Mouse (Mus musculus): ENCODE data around the gene Tenm4. TPM values are rescaled to one million over a fixed set of nuclear protein-coding genes. Genes with fewer than 3 reads are reported as not detected.

The Tenm4 gene
- polyA plus RNA-seq, 1 experiment, result 0.79 TPM

GRCm38 (mm10) chr7:96635830-96636440 lies 464.9 kb downstream of the Tenm4 start:
- Histone ChIP-seq H3K27ac (ENCODE audit: insufficient read depth, low read depth, low read length) (no peak overlapping the region), H3K4me3 (ENCODE audit: low read depth, low read length) (no peak overlapping the region), H3K36me3 (ENCODE audit: control insufficient read depth, insufficient read depth, low read length) (no peaks in the 10 kb centered on the region), H3K4me1 (ENCODE audit: control insufficient read depth, insufficient read depth, insufficient read length, low read length) (no peaks in the 10 kb centered on the region), H3K27me3 (ENCODE audit: control insufficient read depth, insufficient read depth, low read length) (no peaks in the 10 kb centered on the region)
- TF ChIP-seq POLR2A (IDR thresholded peaks at IDR 0.05; ENCODE audit: low read depth, low read length) (no peak), CTCF (IDR thresholded peaks at IDR 0.05; ENCODE audit: extremely low read depth, insufficient read length, insufficient replicate concordance, low read depth, low read length) (no peak)
- 74% methylated on average over 7 of the region's 7 CpGs for WGBS

GRCm38 (mm10) chr7:96643461-96644204 lies 472.6 kb downstream of the Tenm4 start:
- no peak overlapping the region for H3K27ac ChIP-seq (ENCODE audit: insufficient read depth, low read depth, low read length)
- 6% methylated on average over 27 of the region's 27 CpGs for WGBS
- H3K4me3 ChIP-seq (ENCODE audit: low read depth, low read length), result no peak overlapping the region
- no peaks in the 10 kb centered on the region for H3K4me1 ChIP-seq (ENCODE audit: control insufficient read depth, insufficient read depth, insufficient read length, low read length)
- TF ChIP-seq POLR2A (IDR thresholded peaks at IDR 0.05; ENCODE audit: low read depth, low read length) (no peak), CTCF (IDR thresholded peaks at IDR 0.05; ENCODE audit: extremely low read depth, insufficient read length, insufficient replicate concordance, low read depth, low read length) (no peak)
- no peaks in the 10 kb centered on the region for H3K36me3 ChIP-seq (ENCODE audit: control insufficient read depth, insufficient read depth, low read length)
- no peaks in the 10 kb centered on the region; the same call in 1 of the 2 replicates for H3K27me3 ChIP-seq (ENCODE audit: control insufficient read depth, insufficient read depth, low read length)

GRCm38 (mm10) chr7:96644205-96644531 lies 473.1 kb downstream of the Tenm4 start:
- TF ChIP-seq CTCF (IDR thresholded peaks at IDR 0.05; ENCODE audit: extremely low read depth, insufficient read length, insufficient replicate concordance, low read depth, low read length) (no peak), POLR2A (IDR thresholded peaks at IDR 0.05; ENCODE audit: low read depth, low read length) (no peak)
- H3K27me3 ChIP-seq (ENCODE audit: control insufficient read depth, insufficient read depth, low read length), result no peaks in the 10 kb centered on the region; the same call in 1 of the 2 replicates
- 24% methylated on average over 7 of the region's 7 CpGs for whole genome bisulfite sequencing
- H3K4me1 ChIP-seq (ENCODE audit: control insufficient read depth, insufficient read depth, insufficient read length, low read length), result no peaks in the 10 kb centered on the region
- H3K27ac ChIP-seq (ENCODE audit: insufficient read depth, low read depth, low read length), result no peak overlapping the region
- no peaks in the 10 kb centered on the region for H3K36me3 ChIP-seq (ENCODE audit: control insufficient read depth, insufficient read depth, low read length)
- no peak overlapping the region for H3K4me3 ChIP-seq (ENCODE audit: low read depth, low read length)

DNA sequence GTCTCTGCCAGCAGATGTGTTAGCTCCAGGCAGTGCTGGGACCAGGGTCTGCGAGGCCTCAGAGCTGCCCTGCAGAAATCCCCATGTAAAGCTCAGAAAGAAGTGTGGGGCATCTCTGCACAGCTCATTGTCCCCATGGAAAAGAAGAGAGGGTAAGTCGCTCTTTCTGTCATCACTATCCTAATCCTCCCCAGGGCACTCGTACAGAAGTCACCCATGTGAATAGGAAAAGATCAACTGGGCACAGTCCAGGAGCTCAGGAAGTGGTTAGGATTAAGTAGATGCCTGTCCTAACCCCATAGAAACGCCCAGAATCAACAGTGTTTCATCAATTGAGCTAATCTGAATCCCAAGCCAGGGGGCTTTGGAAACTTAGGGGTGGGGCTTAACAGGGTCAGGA lies 476.6 kb downstream of the Tenm4 start:
- H3K4me3 ChIP-seq (ENCODE audit: low read depth, low read length), result no peak overlapping the region
- no peaks in the 10 kb centered on the region; the same call in 1 of the 2 replicates for H3K27me3 ChIP-seq (ENCODE audit: control insufficient read depth, insufficient read depth, low read length)
- no peaks in the 10 kb centered on the region for H3K4me1 ChIP-seq (ENCODE audit: control insufficient read depth, insufficient read depth, insufficient read length, low read length)
- 46% methylated on average over 4 of the region's 4 CpGs for WGBS
- no peak overlapping the region for H3K27ac ChIP-seq (ENCODE audit: insufficient read depth, low read depth, low read length)
- H3K36me3 ChIP-seq (ENCODE audit: control insufficient read depth, insufficient read depth, low read length), result no peaks in the 10 kb centered on the region
- TF ChIP-seq CTCF (IDR thresholded peaks at IDR 0.05; ENCODE audit: extremely low read depth, insufficient read length, insufficient replicate concordance, low read depth, low read length) (no peak), POLR2A (IDR thresholded peaks at IDR 0.05; ENCODE audit: low read depth, low read length) (no peak)

GRCm38 (mm10) chr7:96648606-96649005 lies 477.6 kb downstream of the Tenm4 start:
- Histone ChIP-seq H3K27me3 (ENCODE audit: control insufficient read depth, insufficient read depth, low read length) (no peaks in the 10 kb centered on the region; the same call in 1 of the 2 replicates), H3K27ac (ENCODE audit: insufficient read depth, low read depth, low read length) (no peak overlapping the region), H3K4me3 (ENCODE audit: low read depth, low read length) (no peak overlapping the region), H3K4me1 (ENCODE audit: control insufficient read depth, insufficient read depth, insufficient read length, low read length) (no peaks in the 10 kb centered on the region), H3K36me3 (ENCODE audit: control insufficient read depth, insufficient read depth, low read length) (no peaks in the 10 kb centered on the region)
- no peak for TF ChIP-seq CTCF (IDR thresholded peaks at IDR 0.05; ENCODE audit: extremely low read depth, insufficient read length, insufficient replicate concordance, low read depth, low read length)
- TF ChIP-seq POLR2A (IDR thresholded peaks at IDR 0.05; ENCODE audit: low read depth, low read length), result no peak
- 52% methylated on average over 2 of the region's 2 CpGs for WGBS

GRCm38 (mm10) chr7:96649171-96649570 lies 478.1 kb downstream of the Tenm4 start:
- Histone ChIP-seq H3K36me3 (ENCODE audit: control insufficient read depth, insufficient read depth, low read length) (no peaks in the 10 kb centered on the region), H3K27me3 (ENCODE audit: control insufficient read depth, insufficient read depth, low read length) (no peaks in the 10 kb centered on the region), H3K4me3 (ENCODE audit: low read depth, low read length) (no peak overlapping the region), H3K4me1 (ENCODE audit: control insufficient read depth, insufficient read depth, insufficient read length, low read length) (no peaks in the 10 kb centered on the region), H3K27ac (ENCODE audit: insufficient read depth, low read depth, low read length) (no peak overlapping the region)
- WGBS, result 88% methylated on average over 7 of the region's 7 CpGs
- TF ChIP-seq CTCF (IDR thresholded peaks at IDR 0.05; ENCODE audit: extremely low read depth, insufficient read length, insufficient replicate concordance, low read depth, low read length), result no peak
- no peak for TF ChIP-seq POLR2A (IDR thresholded peaks at IDR 0.05; ENCODE audit: low read depth, low read length)

GRCm38 (mm10) chr7:96650435-96650834 lies 479.4 kb downstream of the Tenm4 start:
- Histone ChIP-seq H3K27ac (ENCODE audit: insufficient read depth, low read depth, low read length) (no peak overlapping the region), H3K36me3 (ENCODE audit: control insufficient read depth, insufficient read depth, low read length) (no peaks in the 10 kb centered on the region), H3K4me3 (ENCODE audit: low read depth, low read length) (no peak overlapping the region), H3K4me1 (ENCODE audit: control insufficient read depth, insufficient read depth, insufficient read length, low read length) (no peaks in the 10 kb centered on the region), H3K27me3 (ENCODE audit: control insufficient read depth, insufficient read depth, low read length) (no peaks in the 10 kb centered on the region)
- TF ChIP-seq POLR2A (IDR thresholded peaks at IDR 0.05; ENCODE audit: low read depth, low read length) (no peak), CTCF (IDR thresholded peaks at IDR 0.05; ENCODE audit: extremely low read depth, insufficient read length, insufficient replicate concordance, low read depth, low read length) (no peak)
- 66% methylated on average over 2 of the region's 2 CpGs for WGBS
